Mouse (Mus musculus): ENCODE data around the gene F3.

GRCm38 (mm10) chr3:121724553-121724952 lies 1.2 kb downstream of the F3 start:
- TF ChIP-seq TAL1 (conservative IDR thresholded peaks at IDR 0.05; ENCODE audit: low read depth, low read length) (no peak), CTCF (IDR thresholded peaks at IDR 0.05; ENCODE audit: low read depth, low read length) (no peak)
